Mouse (Mus musculus) stomach, postnatal 0 days (tissue): ENCODE results near the gene Des. TPM values are rescaled to one million over a fixed set of nuclear protein-coding genes. Genes with fewer than 3 reads are reported as not detected.

Experiments
- ATAC-seq: fragments of 200-750 bp; cut with Nextera tagmentation; 2 replicates; pipeline ENCODE4 v1.8.0; 2017; ENCODE audit not compliant: low FRiP score, low TSS enrichment
- DNase-seq: peaks from one replicate; pipeline ENCODE4 v3.0.0-alpha.2; 2016; ENCODE audit warnings: low spot score
- H3K27ac ChIP-seq: fragments of 300-500 bp; sonication (generic); replicated peaks from 2 replicates; pipeline ENCODE4 v1.5.1; 2014; ENCODE audit warnings: mild to moderate bottlenecking, control low read depth
- H3K27me3 ChIP-seq: fragments of 300-500 bp; sonication (generic); 2 replicates; pipeline ENCODE4 v1.6.1; 2014; ENCODE audit warnings: low read length; ENCODE audit not compliant: control insufficient read depth, insufficient read depth
- H3K36me3 ChIP-seq: fragments of 300-500 bp; sonication (generic); 2 replicates; pipeline ENCODE4 v1.6.1; 2014; ENCODE audit warnings: low read length, mixed read lengths; ENCODE audit not compliant: control insufficient read depth, insufficient read depth
- H3K4me1 ChIP-seq: fragments of 300-500 bp; sonication (generic); replicated peaks from 2 replicates; pipeline ENCODE4 v1.6.1; 2014; ENCODE audit warnings: antibody characterized with exemption; ENCODE audit not compliant: control insufficient read depth, insufficient read depth
- H3K4me2 ChIP-seq: fragments of 300-500 bp; sonication (generic); replicated peaks from 2 replicates; pipeline ENCODE4 v1.6.1; 2014; ENCODE audit warnings: low read depth, mild to moderate bottlenecking, control low read depth, moderate library complexity
- H3K4me3 ChIP-seq: fragments of 300-500 bp; sonication (generic); 2 replicates; pipeline ENCODE4 v1.5.1; 2014; ENCODE audit warnings: low read depth, low read length, control low read depth
- H3K9ac ChIP-seq: fragments of 300-500 bp; sonication (generic); 2 replicates; pipeline ENCODE4 v1.6.1; 2014; ENCODE audit warnings: mild to moderate bottlenecking, low read length, control low read depth, mixed read lengths
- H3K9me3 ChIP-seq: fragments of 300-500 bp; sonication (generic); 2 replicates; pipeline ENCODE4 v1.6.1; 2016; ENCODE audit warnings: low read length; ENCODE audit not compliant: control insufficient read depth
- CTCF ChIP-seq: IDR thresholded peaks from 2 replicates; pipeline ENCODE4 v1.5.1; 2016; ENCODE audit warnings: antibody characterized with exemption, low read depth, mild to moderate bottlenecking, moderate library complexity
- EP300 ChIP-seq: optimal IDR thresholded peaks from 2 replicates; pipeline ENCODE3; 2016; ENCODE audit warnings: antibody characterized with exemption
- WGBS: fragments of 180-500 bp; shearing (Covaris S2); extraction: QIAGEN DNeasy Blood & Tissue Kit; methylation state at CpG from one replicate; pipeline ENCODE4 v1.1.7; 2014; 5-methylcytosine and 5-hydroxymethylcytosine counted together
- polyA plus RNA-seq: library from polyadenylated mRNA; unstranded; fragments of >200 nt; fragmentation: Nextera tagmentation; extraction: Ambion mirVana; gene quantifications from 2 replicates; pipeline ENCODE4 v1.2.1, GENCODE M21; 2015

Des gene
- polyA plus RNA-seq, 1 experiment from 2014 or later = 291 TPM

DNA sequence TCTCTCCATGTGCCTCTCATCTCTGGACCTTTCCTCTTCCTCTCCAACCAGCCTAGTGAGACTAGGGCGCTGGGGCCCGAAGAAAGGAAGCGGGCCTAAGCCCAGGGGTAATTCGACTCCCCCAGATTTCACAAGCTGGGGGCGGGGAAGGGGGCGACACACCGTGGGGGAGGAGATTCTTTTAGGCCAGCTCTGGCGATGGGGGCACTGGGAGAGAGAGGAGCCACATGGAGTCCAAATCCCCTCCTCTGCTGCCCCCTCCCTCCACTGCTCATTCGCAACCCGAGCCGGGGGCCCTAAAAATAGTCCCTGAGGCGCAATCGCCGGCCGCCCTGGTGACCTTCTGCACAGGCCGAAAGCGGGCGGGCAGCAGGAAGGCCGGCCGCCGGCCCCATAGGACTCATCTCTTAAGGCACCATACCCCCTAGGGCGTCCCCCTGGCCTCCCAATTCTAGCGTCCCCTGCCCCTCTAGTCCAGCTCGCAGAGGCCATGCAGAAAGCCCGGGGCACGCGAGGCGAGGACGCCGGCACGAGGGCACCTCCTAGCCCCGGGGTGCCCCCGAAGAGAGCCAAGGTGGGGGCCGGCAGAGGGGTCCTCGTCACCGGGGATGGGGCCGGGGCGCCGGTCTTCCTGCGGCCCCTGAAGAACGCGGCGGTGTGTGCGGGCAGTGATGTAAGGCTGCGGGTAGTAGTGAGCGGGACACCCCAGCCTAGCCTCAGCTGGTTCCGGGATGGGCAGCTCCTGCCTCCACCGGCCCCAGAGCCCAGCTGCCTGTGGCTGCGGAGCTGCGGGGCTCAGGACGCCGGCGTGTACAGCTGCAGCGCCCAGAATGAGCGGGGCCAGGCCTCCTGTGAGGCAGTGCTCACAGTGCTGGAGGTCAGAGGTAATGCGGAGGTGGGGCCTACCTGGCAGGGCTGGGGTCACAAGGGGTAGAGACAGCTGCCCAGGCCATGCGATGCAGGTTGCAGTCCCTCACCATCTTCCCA is 15.1 kb downstream of the Des start, which contains the start of gene Speg:
Gene Speg, plus strand, starts transcription at position 348 of the 987 bp plus-strand sequence.
- peak within 1 kb of the TSS; percentile 41; the same call in 1 of the 2 replicates for H3K9ac ChIP-seq
- no peak for DNase-seq
- WGBS = 21% methylated on average over 56 of the region's 57 CpGs
- H3K36me3 ChIP-seq = no peaks in the 10 kb centered on the region
- H3K27me3 ChIP-seq = no peaks in the 10 kb centered on the region
- H3K4me1 ChIP-seq = 0 out of 2 replicates have a peak, but pooled peaks cover 3% of the 10 kb centered on the region
- H3K4me2 ChIP-seq = peak within 1 kb of the TSS; percentile 37
- no peaks in the 10 kb centered on the region for H3K9me3 ChIP-seq
- H3K27ac ChIP-seq = no peak within 1 kb of the TSS
- peak within 1 kb of the TSS; percentile 8; the same call in 1 of the 2 replicates for H3K4me3 ChIP-seq
- no peak for TF ChIP-seq EP300
- no peak for ATAC-seq

DNA sequence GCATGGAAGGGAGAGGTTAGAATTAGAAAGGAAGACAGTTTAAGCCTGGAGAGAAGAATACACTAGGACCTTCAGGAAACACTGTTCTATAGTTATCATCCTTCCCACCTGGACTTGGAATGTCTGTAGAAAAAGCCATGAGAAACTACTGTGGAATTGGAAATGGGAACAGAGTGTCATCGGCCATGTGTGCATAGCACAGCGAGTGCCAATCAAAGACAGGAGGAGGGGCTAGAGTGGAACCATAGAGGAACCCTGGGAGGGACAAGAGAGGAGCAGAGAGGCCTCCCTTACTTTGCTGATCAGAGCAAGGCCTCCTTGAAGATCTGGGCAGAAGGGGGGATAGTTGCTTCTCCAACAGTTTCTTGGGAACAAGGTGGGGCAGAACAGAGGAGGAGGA is 19.1 kb downstream of the Des start:
- no peaks in the 10 kb centered on the region for H3K9me3 ChIP-seq
- ATAC-seq = no peak
- 37% methylated on average over 2 of the region's 2 CpGs for WGBS

DNA sequence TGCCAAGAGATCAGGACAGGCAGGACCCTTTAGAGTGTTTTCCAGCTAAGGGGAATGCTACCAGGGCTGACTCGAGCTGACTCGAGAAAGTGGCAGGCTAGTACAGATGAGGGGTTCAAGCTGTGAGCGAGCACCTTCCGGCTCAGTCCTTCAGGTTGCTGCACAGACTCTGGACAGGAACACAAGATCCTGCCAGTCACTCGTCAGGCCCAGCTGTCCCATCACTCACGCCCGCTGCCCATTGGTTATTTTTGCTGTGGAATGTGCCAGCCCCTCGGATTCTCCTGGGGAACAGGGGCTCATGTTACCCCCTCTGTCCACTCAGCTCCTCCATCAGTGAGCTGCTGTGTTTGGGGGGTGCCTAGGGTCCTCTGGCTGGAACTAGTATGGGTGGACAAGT is 19.8 kb downstream of the Des start:
- Histone ChIP-seq H3K9ac (no peak overlapping the region), H3K27ac (no peak overlapping the region), H3K4me3 (no peak overlapping the region), H3K36me3 (no peaks in the 10 kb centered on the region), H3K9me3 (no peaks in the 10 kb centered on the region), H3K4me2 (no peak overlapping the region), H3K27me3 (no peaks in the 10 kb centered on the region), H3K4me1 (0 out of 2 replicates have a peak, but pooled peaks cover 4% of the 10 kb centered on the region)
- DNase-seq (no peak), ATAC-seq (no peak)
- 71% methylated on average over 8 of the region's 8 CpGs for WGBS
- TF ChIP-seq CTCF (no peak), EP300 (no peak)

More for the DNA sequence above, 19.1 kb downstream of the Des start:
- Histone ChIP-seq H3K4me2 (no peak overlapping the region), H3K27me3 (no peaks in the 10 kb centered on the region), H3K4me1 (0 out of 2 replicates have a peak, but pooled peaks cover 4% of the 10 kb centered on the region), H3K9ac (no peak overlapping the region), H3K4me3 (no peak overlapping the region), H3K36me3 (no peaks in the 10 kb centered on the region), H3K27ac (no peak overlapping the region)
- no peak for DNase-seq
- TF ChIP-seq EP300 (no peak), CTCF (no peak)

DNA sequence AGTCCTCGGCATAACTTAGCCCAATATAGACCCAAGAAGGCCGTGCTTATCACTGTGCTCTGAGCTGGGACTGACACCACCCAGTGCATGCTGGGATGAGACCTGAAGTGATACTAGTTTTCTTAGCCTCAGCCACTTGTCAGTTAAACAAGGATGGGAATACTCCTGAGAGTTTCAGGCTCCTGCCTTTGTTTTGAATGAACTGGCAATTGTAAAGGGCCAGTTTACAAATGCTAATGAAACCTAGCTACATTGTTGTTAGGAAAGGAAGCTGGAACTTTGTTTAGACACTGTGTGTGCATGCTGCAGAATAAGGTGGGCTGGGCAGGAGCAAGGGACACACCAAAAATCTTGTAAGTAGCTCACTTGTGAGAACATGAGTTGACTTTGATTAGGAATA is 20.8 kb downstream of the Des start:
- DNase-seq = no peak
- Histone ChIP-seq H3K27ac (no peak overlapping the region), H3K9me3 (no peaks in the 10 kb centered on the region), H3K36me3 (no peaks in the 10 kb centered on the region), H3K4me3 (no peak overlapping the region), H3K4me2 (no peak overlapping the region), H3K9ac (no peak overlapping the region), H3K27me3 (no peaks in the 10 kb centered on the region), H3K4me1 (0 out of 2 replicates have a peak, but pooled peaks cover 2% of the 10 kb centered on the region)
- 67% methylated on average over 2 of the region's 2 CpGs for WGBS
- TF ChIP-seq CTCF (no peak), EP300 (no peak)
- ATAC-seq = no peak

DNA sequence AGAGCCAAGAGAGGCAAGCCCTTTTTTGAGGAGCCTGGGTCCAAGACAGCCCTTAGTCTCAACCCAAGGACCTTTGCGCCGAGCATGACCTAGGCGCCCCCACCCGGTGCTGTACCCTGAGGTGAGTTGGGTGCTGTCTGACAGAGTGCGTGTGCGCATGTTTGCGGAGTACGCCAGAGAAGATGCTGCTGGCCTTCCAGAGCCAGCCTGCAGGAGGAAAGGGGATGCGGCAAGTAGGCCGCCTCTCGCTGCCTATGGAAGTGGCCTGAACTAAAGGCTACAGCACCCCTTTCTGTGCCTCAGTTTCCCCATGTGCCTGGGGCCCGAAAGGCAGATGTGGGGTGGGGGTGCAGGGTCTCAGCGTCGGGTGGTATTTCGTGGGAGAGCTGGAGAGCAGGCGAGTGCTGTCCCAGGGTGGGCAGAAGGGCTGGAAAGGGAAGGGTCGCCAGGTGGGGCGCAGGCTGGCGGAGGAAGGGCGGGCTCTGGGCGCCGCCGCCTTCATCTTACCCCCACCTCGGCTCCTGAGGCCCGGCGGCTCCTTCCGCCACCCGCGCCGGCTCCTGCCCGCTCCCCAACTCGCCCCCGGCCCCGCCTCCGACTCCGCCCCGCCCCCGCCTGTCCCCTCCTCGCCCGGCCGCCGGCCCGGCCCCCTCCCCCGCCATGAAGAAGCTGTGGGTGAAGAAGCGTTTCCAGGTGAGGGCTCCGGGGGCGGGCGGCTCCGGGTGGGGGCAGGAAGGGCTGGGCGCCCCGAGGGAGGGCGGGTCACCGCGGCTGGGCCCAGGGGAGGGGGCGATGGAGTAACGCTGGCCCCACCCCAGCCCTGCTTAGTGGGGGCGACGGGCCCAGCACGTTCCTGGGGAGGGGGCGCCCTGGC is 21.6 kb downstream of the Des start:
- peak; percentile 33 for ATAC-seq
- 6% methylated on average over 25 of the region's 60 CpGs for WGBS

More for the DNA sequence above, 21.6 kb downstream of the Des start:
- Histone ChIP-seq H3K9ac (peak overlapping the region; percentile 69), H3K27ac (peak overlapping the region; percentile 70), H3K4me1 (0 out of 2 replicates have a peak, but pooled peaks cover 2% of the 10 kb centered on the region), H3K4me2 (peak overlapping the region; percentile 82), H3K36me3 (no peaks in the 10 kb centered on the region), H3K9me3 (no peaks in the 10 kb centered on the region), H3K4me3 (peak overlapping the region; percentile 55), H3K27me3 (no peaks in the 10 kb centered on the region)
- no peak for TF ChIP-seq EP300
- peak; percentile 10; the same call in 1 of the 2 replicates for TF ChIP-seq CTCF
- DNase-seq = peak; percentile 66
